Comparison of ENCODE assay signal across 31 mouse cellular contexts in genomic region chr7:126803181-126803580, GRCm38 (mm10). TPM values are rescaled to one million over a fixed set of nuclear protein-coding genes. Genes with fewer than 3 reads are reported as not detected.
DNase-seq lines count a peak whose midpoint lies in the region; ATAC-seq and TF ChIP-seq lines count a peak whose summit lies in the region.
"Had no signal": no experiment of that assay in that cellular context is flagged by ENCODE, and none has a peak within 500 bp of the region (broad histone marks: within the 10 kb centered on the region; RNA-seq: fewer than 3 reads in every experiment).

No protein-coding gene starts in this region.

- TF ChIP-seq CTCF in gastrocnemius, adult 2 months (IDR thresholded peaks at IDR 0.05), result no peak
- no peak for TF ChIP-seq CTCF in midbrain, postnatal 0 days (IDR thresholded peaks at IDR 0.05)

- WGBS in midbrain, embryonic 12.5 days, result 91% methylated on average over 6 of the region's 6 CpGs
- 93% methylated on average over 6 of the region's 6 CpGs for WGBS in midbrain, postnatal 0 days
- 87% methylated on average over 6 of the region's 6 CpGs for WGBS in macrophage (ENCODE audit: missing documents)

- peaks cover 38% of the 10 kb centered on the region for H3K36me3 ChIP-seq in midbrain, embryonic 12.5 days
- peaks cover 4% of the 10 kb centered on the region; the same call in 1 of the 2 replicates for H3K36me3 ChIP-seq in midbrain, postnatal 0 days (ENCODE audit: insufficient read depth, low read length)
- no peaks in the 10 kb centered on the region for H3K36me3 ChIP-seq in macrophage (ENCODE audit: inconsistent target)
- H3K36me3 ChIP-seq: embryonic facial prominence, embryonic 15.5 days had no signal

- peak overlapping the region; percentile 99 for H3K27ac ChIP-seq in gastrocnemius, adult 2 months
- no peak overlapping the region for H3K27ac ChIP-seq in midbrain, embryonic 12.5 days (replicated peaks)
- H3K27ac ChIP-seq in midbrain, postnatal 0 days (ENCODE audit: low read depth, low read length), result no peak overlapping the region
- H3K27ac ChIP-seq in macrophage, result peak overlapping the region; percentile 31
- H3K27ac ChIP-seq: embryonic facial prominence, embryonic 15.5 days; heart, embryonic 10.5 days; hindbrain, embryonic 12.5 days; left cerebral cortex, adult 2 months had no signal

- H3K4me2 ChIP-seq in midbrain, embryonic 12.5 days (replicated peaks), result no peak overlapping the region
- no peak overlapping the region for H3K4me2 ChIP-seq in midbrain, postnatal 0 days (ENCODE audit: low read depth, low read length, poor library complexity, severe bottlenecking)
- H3K4me2 ChIP-seq: embryonic facial prominence, embryonic 15.5 days; hindbrain, embryonic 12.5 days had no signal

- intact Hi-C loops in gastrocnemius, adult 2 months (cut with DNase I), result loop anchor here (5.0 kb wide), 1 partner anchor 409 kb away; no protein-coding TSS in a partner anchor

- H3K9me3 ChIP-seq in midbrain, embryonic 12.5 days, result no peaks in the 10 kb centered on the region
- H3K9me3 ChIP-seq in midbrain, postnatal 0 days (ENCODE audit: low read length), result no peaks in the 10 kb centered on the region
- H3K9me3 ChIP-seq: embryonic facial prominence, embryonic 15.5 days; heart, embryonic 10.5 days; hindbrain, embryonic 12.5 days had no signal

- H3K4me1 ChIP-seq in midbrain, embryonic 12.5 days, result peaks cover 24% of the 10 kb centered on the region
- peaks cover 13% of the 10 kb centered on the region for H3K4me1 ChIP-seq in midbrain, postnatal 0 days (ENCODE audit: insufficient read depth, low read length)

- H3K4me3 ChIP-seq in gastrocnemius, adult 2 months, result peak overlapping the region; percentile 44
- no peak overlapping the region for H3K4me3 ChIP-seq in midbrain, embryonic 12.5 days
- H3K4me3 ChIP-seq in midbrain, postnatal 0 days (ENCODE audit: low read depth, low read length), result no peak overlapping the region
- no peak overlapping the region for H3K4me3 ChIP-seq in macrophage (ENCODE audit: inconsistent target)
- H3K4me3 ChIP-seq: embryonic facial prominence, embryonic 15.5 days; heart, embryonic 10.5 days; hindbrain, embryonic 12.5 days; left cerebral cortex, adult 2 months had no signal

- peaks cover 7% of the 10 kb centered on the region for H3K79me2 ChIP-seq in macrophage (ENCODE audit: inconsistent target)

- H3K27me3 ChIP-seq in midbrain, embryonic 12.5 days, result no peaks in the 10 kb centered on the region
- no peaks in the 10 kb centered on the region for H3K27me3 ChIP-seq in midbrain, postnatal 0 days (ENCODE audit: insufficient read depth, low read length)
- H3K27me3 ChIP-seq: embryonic facial prominence, embryonic 15.5 days; hindbrain, embryonic 12.5 days had no signal

- ATAC-seq in midbrain, embryonic 12.5 days (ENCODE audit: low FRiP score, low read depth), result no peak
- ATAC-seq in midbrain, postnatal 0 days (ENCODE audit: low FRiP score), result no peak
- ATAC-seq: forebrain, embryonic 14.5 days; midbrain, embryonic 16.5 days had no signal

- H3K9ac ChIP-seq in midbrain, embryonic 12.5 days (replicated peaks), result 0 out of 2 replicates have a peak overlapping the region, but pooled peaks have one; percentile 6
- H3K9ac ChIP-seq in midbrain, postnatal 0 days (replicated peaks; ENCODE audit: low read length, poor library complexity, severe bottlenecking), result no peak overlapping the region
- H3K9ac ChIP-seq: embryonic facial prominence, embryonic 15.5 days; hindbrain, embryonic 12.5 days had no signal

- DNase-seq in gastrocnemius, adult 2 months, result no peak
- DNase-seq in gastrocnemius, adult 8-10 months (ENCODE audit: low spot score in 2 of 2), result no peak
- DNase-seq in midbrain, postnatal 0 days (ENCODE audit: low spot score), result no peak
- DNase-seq in lung, postnatal 36 days, result no peak
- DNase-seq in kidney, postnatal 10 days, result no peak
- DNase-seq: cerebellum, adult 8-10 months; cerebellum, postnatal 36 days; embryo, embryonic 11 days; kidney, adult 18-20 months; layer of hippocampus, adult 9-11 months; liver had no signal

RNA-seq across cellular contexts. Expression of gene Fam57b, which starts 5.7 kb away (rescaled TPM):
- 10 to 100 TPM; 61.1 to 64.6 TPM for total RNA-seq in gastrocnemius, adult 2 months (2021)
- total RNA-seq in gastrocnemius, adult 8-10 months (2022), result 10 to 100 TPM; 49.5 to 78.2 (median 66.4) TPM
- 19.3 and 20.0 TPM in 2 replicates for polyA plus RNA-seq in midbrain, embryonic 12.5 days (2016; fragmentation: Nextera tagmentation; extraction: Ambion mirVana)
- total RNA-seq in midbrain, postnatal 0 days (2014; rRNA removed), result 52.5 and 60.2 TPM in 2 replicates
- 56.3 and 57.1 TPM in 2 replicates for polyA plus RNA-seq in midbrain, postnatal 0 days (2015; fragmentation: Nextera tagmentation; extraction: Ambion mirVana)
- under 1 TPM in 4 of 26 experiments, not detected in 22; 0.44 to 0.57 (median 0.46) TPM for total RNA-seq in macrophage (2018; cell fraction: chromatin; rRNA removed)
- total RNA-seq in macrophage (2018; cell fraction: cytosol; rRNA removed), result under 1 TPM in 14 of 26 experiments, not detected in 12; 0.06 to 0.30 (median 0.18) TPM
- total RNA-seq in macrophage (2018; cell fraction: nucleus; rRNA removed), result 1 to 10 TPM in 1 of 26 experiments, under 1 TPM in 10, not detected in 15; 0.24 to 1.2 (median 0.49) TPM
- polyA plus RNA-seq in macrophage (2018), result 0.17 to 0.25 TPM in 2 of 3 replicates, not detected in the other
- total RNA-seq: granulocyte monocyte progenitor cell, adult 5-6 weeks; megakaryocyte progenitor cell, adult 5-6 weeks; neutrophil, adult 5-6 weeks had no signal
- polyA plus RNA-seq: liver, embryonic 16.5 days had no signal

RNA-seq across cellular contexts. Expression of gene Ppp4c, which starts 10.9 kb away (rescaled TPM):
- 10 to 100 TPM; 22.8 to 25.7 TPM for total RNA-seq in gastrocnemius, adult 2 months (2021)
- total RNA-seq in gastrocnemius, adult 8-10 months (2022), result 10 to 100 TPM; 23.1 to 26.0 (median 24.8) TPM
- 315 and 323 TPM in 2 replicates for polyA plus RNA-seq in midbrain, embryonic 12.5 days (2016; fragmentation: Nextera tagmentation; extraction: Ambion mirVana)
- total RNA-seq in midbrain, postnatal 0 days (2014; rRNA removed), result 107 and 137 TPM in 2 replicates
- polyA plus RNA-seq in midbrain, postnatal 0 days (2015; fragmentation: Nextera tagmentation; extraction: Ambion mirVana), result 127 and 135 TPM in 2 replicates
- total RNA-seq in macrophage (2018; cell fraction: chromatin; rRNA removed), result 100 to 1,000 TPM; 229 to 414 (median 301) TPM
- total RNA-seq in macrophage (2018; cell fraction: cytosol; rRNA removed), result 100 to 1,000 TPM; 114 to 160 (median 137) TPM
- total RNA-seq in macrophage (2018; cell fraction: nucleus; rRNA removed), result 100 to 1,000 TPM; 130 to 231 (median 195) TPM
- 62.0 to 139 TPM (median 129 TPM) in 3 replicates for polyA plus RNA-seq in macrophage (2018)

RNA-seq across cellular contexts. Expression of gene Tbx6, which starts 21.9 kb away (rescaled TPM):
- total RNA-seq in gastrocnemius, adult 2 months (2021), result under 1 TPM; 0.42 to 0.48 TPM
- total RNA-seq in gastrocnemius, adult 8-10 months (2022), result under 1 TPM; 0.17 to 0.48 (median 0.40) TPM
- polyA plus RNA-seq in midbrain, embryonic 12.5 days (2016; fragmentation: Nextera tagmentation; extraction: Ambion mirVana), result 0.64 and 0.65 TPM in 2 replicates
- 0.16 and 1.1 TPM in 2 replicates for total RNA-seq in midbrain, postnatal 0 days (2014; rRNA removed)
- 0.21 and 0.38 TPM in 2 replicates for polyA plus RNA-seq in midbrain, postnatal 0 days (2015; fragmentation: Nextera tagmentation; extraction: Ambion mirVana)
- 1 to 10 TPM in 12 of 26 experiments, under 1 TPM in 7, not detected in 7; 0.45 to 3.9 (median 1.1) TPM for total RNA-seq in macrophage (2018; cell fraction: chromatin; rRNA removed)
- under 1 TPM in 15 of 26 experiments, not detected in 11; 0.05 to 0.39 (median 0.15) TPM for total RNA-seq in macrophage (2018; cell fraction: cytosol; rRNA removed)
- 1 to 10 TPM in 11 of 26 experiments, under 1 TPM in 14, not detected in 1; 0.23 to 6.2 (median 0.81) TPM for total RNA-seq in macrophage (2018; cell fraction: nucleus; rRNA removed)
- 0.19 to 0.25 TPM in 2 of 3 replicates, not detected in the other for polyA plus RNA-seq in macrophage (2018)
- polyA plus RNA-seq: heart, postnatal 0 days had no signal

RNA-seq across cellular contexts. Expression of gene Ypel3, which starts 26.4 kb away (rescaled TPM):
- total RNA-seq in gastrocnemius, adult 2 months (2021), result 10 to 100 TPM; 74.6 to 93.1 TPM
- 100 to 1,000 TPM in 1 of 4 experiments, 10 to 100 TPM in 3; 91.2 to 105 (median 95.6) TPM for total RNA-seq in gastrocnemius, adult 8-10 months (2022)
- 125 and 126 TPM in 2 replicates for polyA plus RNA-seq in midbrain, embryonic 12.5 days (2016; fragmentation: Nextera tagmentation; extraction: Ambion mirVana)
- total RNA-seq in midbrain, postnatal 0 days (2014; rRNA removed), result 196 and 209 TPM in 2 replicates
- 219 and 235 TPM in 2 replicates for polyA plus RNA-seq in midbrain, postnatal 0 days (2015; fragmentation: Nextera tagmentation; extraction: Ambion mirVana)
- total RNA-seq in macrophage (2018; cell fraction: chromatin; rRNA removed), result 100 to 1,000 TPM in 8 of 26 experiments, 10 to 100 TPM in 18; 14.8 to 230 (median 79.5) TPM
- total RNA-seq in macrophage (2018; cell fraction: cytosol; rRNA removed), result 100 to 1,000 TPM in 12 of 26 experiments, 10 to 100 TPM in 14; 32.4 to 175 (median 76.1) TPM
- 100 to 1,000 TPM in 8 of 26 experiments, 10 to 100 TPM in 18; 23.9 to 225 (median 71.2) TPM for total RNA-seq in macrophage (2018; cell fraction: nucleus; rRNA removed)
- 40.6 to 227 TPM (median 90.3 TPM) in 3 replicates for polyA plus RNA-seq in macrophage (2018)

RNA-seq across cellular contexts. Expression of gene 4930451I11Rik, which starts 28.3 kb away (rescaled TPM):
- not detected for total RNA-seq in gastrocnemius, adult 2 months (2021)
- total RNA-seq in gastrocnemius, adult 8-10 months (2022), result not detected
- not detected in 2 replicates for polyA plus RNA-seq in midbrain, embryonic 12.5 days (2016; fragmentation: Nextera tagmentation; extraction: Ambion mirVana)
- total RNA-seq in midbrain, postnatal 0 days (2014; rRNA removed), result not detected in 2 replicates
- 1.1 TPM in 1 of 2 replicates, not detected in the other for polyA plus RNA-seq in midbrain, postnatal 0 days (2015; fragmentation: Nextera tagmentation; extraction: Ambion mirVana)
- not detected for total RNA-seq in macrophage (2018; cell fraction: chromatin; rRNA removed)
- total RNA-seq in macrophage (2018; cell fraction: cytosol; rRNA removed), result not detected
- total RNA-seq in macrophage (2018; cell fraction: nucleus; rRNA removed), result not detected
- not detected in 3 replicates for polyA plus RNA-seq in macrophage (2018)
- total RNA-seq: gastrocnemius, postnatal 10 days; granulocyte monocyte progenitor cell, adult 5-6 weeks; left cerebral cortex, adult 2 months; left cerebral cortex, postnatal 36 days; megakaryocyte progenitor cell, adult 5-6 weeks; neutrophil, adult 5-6 weeks had no signal
- polyA plus RNA-seq: embryonic facial prominence, embryonic 15.5 days; forebrain, embryonic 14.5 days; frontal cortex, adult 2 months; heart, embryonic 10.5 days; heart, postnatal 0 days; hindbrain, embryonic 12.5 days; kidney, embryonic 16.5 days; large intestine, adult 2 months; liver, embryonic 16.5 days; lung, embryonic 16.5 days; midbrain, embryonic 16.5 days; urinary bladder, adult 2 months had no signal

Comparison
In these comparisons a context has a peak if more than half of its experiments do, and no peak if none do; other contexts are left out.
1. H3K27ac ChIP-seq: peak in gastrocnemius, adult 2 months (single experiment) and macrophage (single experiment); none in midbrain, embryonic 12.5 days (single experiment) and midbrain, postnatal 0 days (single experiment).